Mouse (Mus musculus) adrenal gland, postnatal 0 days (tissue): ENCODE data around the gene Pax2. TPM values are rescaled to one million over a fixed set of nuclear protein-coding genes. Genes with fewer than 3 reads are reported as not detected.

ENCODE experiments used
- microRNA-seq: library from miRNA; unstranded; fragments of <30 nt; microRNA quantifications from one replicate; pipeline ENCODE4, GENCODE M21; 2016; ENCODE audit warnings: borderline replicate concordance; ENCODE audit not compliant: insufficient number of aligned reads
- polyA plus RNA-seq: library from polyadenylated mRNA; unstranded; fragments of >200 nt; fragmentation: Nextera tagmentation; extraction: Ambion mirVana; gene quantifications from 2 replicates; pipeline ENCODE4 v1.2.1, GENCODE M21; 2015

Pax2 gene
- polyA plus RNA-seq: 0.33 and 4.6 TPM in 2 replicates

DNA sequence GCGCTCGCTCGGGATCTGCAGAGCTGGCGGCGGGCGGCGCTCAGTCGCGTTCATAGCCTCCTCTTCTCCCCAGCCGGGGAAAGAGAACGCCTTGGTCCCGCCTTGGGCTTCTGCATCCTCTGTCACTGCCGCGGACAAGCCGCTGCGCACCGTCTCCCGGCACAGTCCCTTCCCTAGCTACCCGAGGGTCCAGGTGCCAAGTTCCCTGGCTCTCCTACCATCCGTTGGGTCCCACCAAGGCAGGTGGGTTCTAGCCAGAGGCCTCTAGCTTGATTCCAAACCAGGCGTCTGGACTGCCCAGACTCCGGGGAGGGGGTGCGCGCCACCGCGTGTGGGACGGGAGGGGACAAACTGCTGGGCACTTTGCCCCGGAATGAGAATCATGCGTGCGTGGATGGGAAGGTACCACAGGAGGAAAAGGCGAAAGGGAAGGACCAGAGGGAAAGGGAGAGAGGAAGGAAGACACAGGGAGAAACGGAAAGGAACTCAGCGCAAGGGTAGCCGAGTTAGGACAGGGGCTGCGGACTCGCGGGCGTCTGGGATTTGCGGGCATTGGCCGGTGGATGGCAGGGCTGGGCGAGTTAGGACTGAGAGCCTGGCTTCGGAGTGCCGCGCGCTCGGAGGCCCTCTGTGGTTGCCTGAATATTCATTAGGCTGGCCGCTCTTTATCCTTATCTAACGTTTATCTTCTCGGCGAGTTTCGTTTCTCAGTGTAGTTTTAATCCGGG is at the start of gene Pax2:
Pax2 (plus strand) TSS at position 353 of the 728 bp plus-strand sequence.

Small RNAs within 50 kb of the gene (microRNA-seq; reads per million reads assigned to microRNA genes)
- gene Mir6405: not detected

Other genes with a start within 250 kb of the Pax2 start
- 0.90 and 2.2 TPM in 2 replicates for gene Sec31b, start 210.2 kb upstream of the Pax2 start, polyA plus RNA-seq
- gene Gm20538, start 203.2 kb upstream of the Pax2 start, polyA plus RNA-seq: not detected in 2 replicates
- gene Ndufb8, start 200.6 kb upstream of the Pax2 start, polyA plus RNA-seq: 583 and 768 TPM in 2 replicates
- gene Hif1an, start 193.2 kb upstream of the Pax2 start, polyA plus RNA-seq: 10.3 and 15.4 TPM in 2 replicates
- gene Slf2, start 175.1 kb downstream of the Pax2 start, polyA plus RNA-seq: 12.6 and 20.1 TPM in 2 replicates
- 1.9 and 2.2 TPM in 2 replicates for gene Sema4g, start 233.1 kb downstream of the Pax2 start, polyA plus RNA-seq
- 10.5 and 26.5 TPM in 2 replicates for gene Twnk, start 249.6 kb downstream of the Pax2 start, polyA plus RNA-seq